Mouse (Mus musculus) lung, postnatal 25 days (tissue): ENCODE measurements at regions not wholly inside any gene's neighbourhood (a gene's known extent, or its start where the extent isn't known, plus 50 kb on each side); places are given as distances from the start of the nearest gene placed in this dataset.

Experiments used
- DNase-seq: peaks from one replicate; pipeline ENCODE4 v3.0.0; 2022; ENCODE audit warnings: low spot score

- no peak for DNase-seq
Measured at GRCm38 (mm10) chr13:11490766-11491165, 616.0 kb downstream of the Ryr2 start.

- DNase-seq, result no peak
Measured at GRCm38 (mm10) chr13:11483142-11483541, 623.6 kb downstream of the Ryr2 start.

- DNase-seq, result no peak
Measured at GRCm38 (mm10) chr13:11482701-11483100, 624.0 kb downstream of the Ryr2 start.

- DNase-seq, result no peak
Measured at GRCm38 (mm10) chr13:11460251-11460650, 646.5 kb downstream of the Ryr2 start.

- no peak for DNase-seq
Measured at GRCm38 (mm10) chr13:11455113-11455512, 651.6 kb downstream of the Ryr2 start.

- no peak for DNase-seq
Measured at GRCm38 (mm10) chr13:11452448-11452847, 654.3 kb downstream of the Ryr2 start.

- DNase-seq, result no peak
Measured at GRCm38 (mm10) chr13:11432465-11433339, 674.0 kb downstream of the Ryr2 start.

- DNase-seq, result no peak
Measured at GRCm38 (mm10) chr13:11426820-11427219, 679.9 kb downstream of the Ryr2 start.

- no peak for DNase-seq
Measured at GRCm38 (mm10) chr13:11392027-11392426, 714.7 kb downstream of the Ryr2 start.

- no peak for DNase-seq
Measured at GRCm38 (mm10) chr13:11375452-11375851, 731.3 kb downstream of the Ryr2 start.

- DNase-seq, result no peak
Measured at GRCm38 (mm10) chr13:11369456-11369855, 737.3 kb downstream of the Ryr2 start.

GRCm38 (mm10) chr13:11362872-11363271 is 743.9 kb downstream of the Ryr2 start:
- DNase-seq, result no peak

GRCm38 (mm10) chr13:11348502-11348849 is 758.3 kb downstream of the Ryr2 start:
- no peak for DNase-seq

- DNase-seq, result no peak
Measured at GRCm38 (mm10) chr13:11347787-11348501, 758.8 kb downstream of the Ryr2 start.

- no peak for DNase-seq
Measured at GRCm38 (mm10) chr13:11344500-11344899, 762.2 kb downstream of the Ryr2 start.

GRCm38 (mm10) chr13:11338297-11338616 is 768.5 kb downstream of the Ryr2 start:
- no peak for DNase-seq

- no peak for DNase-seq
Measured at GRCm38 (mm10) chr13:11337610-11338296, 769.0 kb downstream of the Ryr2 start.

- DNase-seq, result no peak
Measured at GRCm38 (mm10) chr13:11336958-11337357, 769.8 kb downstream of the Ryr2 start.

GRCm38 (mm10) chr13:11331991-11332390 is 774.8 kb downstream of the Ryr2 start:
- DNase-seq, result no peak

GRCm38 (mm10) chr13:11308716-11309115 is 798.0 kb downstream of the Ryr2 start:
- no peak for DNase-seq

GRCm38 (mm10) chr13:11295493-11295892 is 811.3 kb downstream of the Ryr2 start:
- no peak for DNase-seq

- no peak for DNase-seq
Measured at GRCm38 (mm10) chr13:11294689-11295088, 812.1 kb downstream of the Ryr2 start.

GRCm38 (mm10) chr13:11293750-11294149 is 813.0 kb downstream of the Ryr2 start:
- no peak for DNase-seq
